Mouse (Mus musculus): Measurements from ENCODE around the gene Il6st.

Gene Il6st

DNA sequence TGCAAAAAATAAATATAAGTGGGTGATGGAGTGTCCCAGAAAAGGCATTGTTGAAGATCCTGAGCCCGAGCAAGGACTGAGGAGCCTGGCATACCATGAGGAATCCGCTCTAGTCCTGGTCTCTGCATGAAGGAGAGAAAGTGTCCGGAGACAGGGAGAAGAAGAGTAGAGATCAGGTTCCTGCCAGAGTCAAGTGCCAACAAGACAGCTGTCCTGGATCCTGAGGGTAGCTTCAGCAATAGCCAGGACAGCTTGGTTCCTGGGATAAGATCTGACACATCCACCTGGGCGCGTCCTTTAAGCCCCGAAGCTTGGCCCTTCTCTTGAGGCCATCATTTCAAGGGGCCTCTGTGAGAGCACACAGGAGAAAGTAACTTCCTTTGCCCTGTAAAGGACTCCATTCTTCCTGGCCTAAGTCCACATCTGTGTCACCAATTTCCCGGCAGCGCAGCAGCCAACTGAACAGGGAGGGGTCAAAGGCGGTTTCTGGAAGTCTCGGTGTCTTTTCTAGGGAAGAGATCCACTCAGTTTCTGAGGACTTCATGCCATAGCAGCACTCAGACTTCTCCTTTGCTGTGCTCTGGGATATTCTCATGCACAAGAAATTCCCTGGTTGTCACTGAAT, 59.6 kb downstream of the Il6st start:
- no peak for DNase-seq (ENCODE audit: low spot score in 2 of 2)

GRCm38 (mm10) chr13:112527186-112527585, 63.3 kb downstream of the Il6st start:
- no peak for DNase-seq (ENCODE audit: low spot score in 2 of 2)

DNA sequence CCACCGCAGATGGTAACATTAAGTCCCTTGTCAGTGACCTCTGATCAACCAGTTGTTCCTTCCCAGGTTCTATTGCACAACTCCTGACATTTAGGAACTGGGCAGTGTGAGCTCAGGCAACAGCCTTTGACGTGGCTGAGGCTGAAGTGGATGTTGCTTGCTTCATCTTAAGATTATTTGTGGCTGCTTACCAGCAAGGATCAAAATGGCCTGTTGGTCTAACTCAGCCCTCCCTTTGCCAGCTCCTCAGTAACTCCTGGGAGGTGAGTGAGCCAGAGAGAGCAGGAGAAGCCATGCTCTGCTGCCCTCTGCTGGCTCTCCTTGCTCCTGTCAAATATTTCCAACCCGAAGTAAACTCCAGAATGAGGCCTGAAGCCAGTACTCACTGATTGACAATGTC, 66.0 kb downstream of the Il6st start:
- DNase-seq (ENCODE audit: low spot score in 2 of 2), result peak; percentile 38 to 51

- no peak for DNase-seq (ENCODE audit: low spot score in 2 of 2)
Observed at GRCm38 (mm10) chr13:112532235-112532634, 68.4 kb downstream of the Il6st start.

DNA sequence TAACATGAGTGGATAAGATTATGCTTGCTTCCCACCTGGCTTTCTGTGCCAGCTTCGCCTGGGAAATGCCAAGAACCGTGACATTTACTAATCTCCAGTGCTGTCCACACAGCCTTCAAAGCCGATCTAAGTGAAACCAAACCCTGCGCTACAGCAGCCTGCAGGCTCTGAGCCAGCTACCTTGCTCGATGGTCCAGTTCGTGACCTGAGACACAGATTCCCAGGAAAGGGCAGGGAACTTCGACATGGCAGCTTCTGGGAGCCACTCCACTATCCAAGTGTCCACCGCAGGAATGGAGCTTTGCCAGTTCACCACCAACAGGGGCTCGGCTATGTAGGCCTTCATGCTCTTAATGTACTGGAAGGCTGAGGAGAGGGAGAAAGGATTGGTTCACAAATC, 69.7 kb downstream of the Il6st start:
- DNase-seq (ENCODE audit: low spot score in 2 of 2), result no peak

DNA sequence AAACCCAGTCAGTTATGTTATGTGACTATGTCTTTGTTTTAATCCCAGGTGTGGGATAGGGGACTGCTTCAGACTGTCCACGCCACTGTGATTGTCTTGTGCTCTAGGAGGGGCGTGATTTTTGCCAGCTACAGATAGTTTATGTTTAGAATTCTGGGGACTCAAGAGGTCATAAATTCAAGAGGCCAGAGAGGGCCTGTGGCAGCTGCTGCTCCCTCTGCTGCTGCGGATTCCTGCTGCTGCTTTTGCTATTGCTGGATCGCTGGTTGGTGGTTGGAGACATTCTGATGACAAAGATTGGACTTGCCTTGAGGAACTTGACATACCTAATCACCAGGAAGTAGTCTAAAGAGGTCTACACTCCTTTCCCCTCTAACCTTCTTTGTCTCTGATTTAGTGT, 72.7 kb downstream of the Il6st start:
- DNase-seq (ENCODE audit: low spot score in 2 of 2), result no peak

- DNase-seq (ENCODE audit: low spot score in 2 of 2), result no peak
Observed at GRCm38 (mm10) chr13:112537065-112537464, 73.2 kb downstream of the Il6st start.

DNA sequence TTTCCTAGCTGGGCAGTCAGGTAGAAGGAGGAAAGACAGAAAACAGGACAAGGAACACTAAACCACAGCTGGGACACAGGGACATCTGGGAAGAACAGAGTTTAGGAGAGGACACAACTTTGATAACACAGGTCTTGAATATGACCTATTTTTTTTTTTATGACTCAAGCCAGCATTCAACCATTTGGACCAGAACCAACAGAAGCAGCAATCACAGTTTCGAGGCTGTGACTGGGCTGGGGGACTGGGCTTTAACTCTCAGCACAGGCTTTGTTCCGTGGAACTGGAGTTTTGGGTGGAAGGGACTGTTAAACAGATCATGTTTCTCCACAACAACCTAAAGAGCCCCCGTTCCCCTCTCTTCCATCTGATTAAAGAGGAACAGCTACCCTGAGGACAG, 76.7 kb downstream of the Il6st start:
- no peak for DNase-seq (ENCODE audit: low spot score in 2 of 2)

DNA sequence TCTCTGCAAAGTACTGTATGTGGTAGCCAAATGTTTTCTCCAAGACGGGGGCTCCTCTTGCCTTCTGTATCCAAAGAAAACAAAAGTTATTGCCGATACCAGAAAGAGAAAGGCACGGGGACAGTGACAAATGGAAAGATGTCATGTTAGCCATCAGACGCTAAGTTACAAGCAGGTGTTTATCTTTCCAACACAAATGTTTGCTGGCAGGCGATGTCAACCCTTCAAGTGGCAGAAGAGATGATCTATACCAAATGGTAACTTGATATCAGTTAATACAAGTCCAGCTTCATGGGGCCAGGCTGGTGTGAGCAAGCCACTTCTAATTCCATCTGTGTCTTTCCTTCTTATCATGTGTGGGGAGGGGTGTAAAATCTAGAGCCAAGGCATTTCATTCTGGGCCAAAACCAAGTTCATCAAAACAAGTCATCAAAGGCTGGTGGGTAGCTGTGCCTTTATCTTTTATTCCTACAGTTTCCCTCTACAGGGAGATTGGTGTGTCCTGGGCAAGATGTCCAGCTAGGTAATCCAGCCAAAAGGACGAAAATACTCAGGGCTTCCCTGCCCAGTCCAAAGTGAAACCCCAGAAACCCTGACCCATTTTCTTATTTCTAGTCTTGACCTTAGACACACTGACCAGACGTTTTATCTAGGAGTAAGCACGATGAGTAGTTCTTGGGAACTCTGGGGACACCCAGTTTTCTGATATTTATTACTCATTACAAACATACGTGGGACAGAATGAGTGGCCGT, 77.5 kb downstream of the Il6st start:
- DNase-seq (ENCODE audit: low spot score in 2 of 2), result no peak

DNA sequence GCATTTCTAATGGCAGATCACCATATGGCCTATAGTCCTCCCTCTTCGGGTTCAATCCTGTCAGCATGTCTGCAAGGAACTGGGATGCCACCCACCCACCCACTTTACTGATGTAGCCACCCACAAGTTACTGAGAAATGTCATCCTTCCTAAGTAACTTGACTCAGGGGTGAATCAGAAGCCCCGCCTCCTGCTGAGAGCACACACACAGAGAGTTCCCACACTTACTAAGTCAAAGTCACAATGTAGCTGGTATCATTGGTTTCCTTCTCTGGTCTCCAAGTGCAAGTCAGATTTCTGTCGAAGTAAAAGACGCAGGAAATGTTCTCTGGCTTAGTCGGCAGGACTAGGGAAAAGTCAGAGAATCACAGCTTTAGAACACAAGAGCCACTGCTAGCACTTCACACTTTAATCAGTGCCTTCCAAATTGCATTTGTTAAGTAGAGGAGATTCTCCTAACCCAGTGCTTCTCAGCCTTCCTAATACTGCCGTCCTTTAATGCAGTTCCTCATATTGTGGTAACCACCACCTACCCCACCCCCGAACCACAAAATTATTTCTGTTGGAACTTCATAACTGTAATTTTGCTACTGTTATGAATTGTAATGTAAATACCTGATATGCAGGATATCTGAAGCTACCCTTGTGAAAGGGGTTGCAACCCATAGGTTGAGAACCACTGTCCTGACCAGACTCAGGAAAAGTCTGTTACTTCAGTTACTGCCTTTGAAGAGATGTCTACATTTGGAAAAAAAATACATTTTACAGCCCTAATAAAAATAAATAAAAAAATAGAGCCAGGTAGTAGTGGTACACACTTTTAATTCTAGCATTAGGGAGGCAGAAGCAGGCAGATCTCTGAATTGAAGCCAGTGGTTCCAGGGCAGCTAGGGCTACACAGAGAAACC, 88.0 kb downstream of the Il6st start:
- DNase-seq (ENCODE audit: low spot score in 2 of 2), result no peak

- no peak for DNase-seq (ENCODE audit: low spot score in 2 of 2)
Observed at GRCm38 (mm10) chr13:112553304-112553703, 89.4 kb downstream of the Il6st start.

- no peak for DNase-seq (ENCODE audit: low spot score in 2 of 2)
Observed at GRCm38 (mm10) chr13:112556501-112556900, 92.6 kb downstream of the Il6st start.
